Comparison of ENCODE assay signal across 26 mouse cellular contexts in the genomic region with DNA sequence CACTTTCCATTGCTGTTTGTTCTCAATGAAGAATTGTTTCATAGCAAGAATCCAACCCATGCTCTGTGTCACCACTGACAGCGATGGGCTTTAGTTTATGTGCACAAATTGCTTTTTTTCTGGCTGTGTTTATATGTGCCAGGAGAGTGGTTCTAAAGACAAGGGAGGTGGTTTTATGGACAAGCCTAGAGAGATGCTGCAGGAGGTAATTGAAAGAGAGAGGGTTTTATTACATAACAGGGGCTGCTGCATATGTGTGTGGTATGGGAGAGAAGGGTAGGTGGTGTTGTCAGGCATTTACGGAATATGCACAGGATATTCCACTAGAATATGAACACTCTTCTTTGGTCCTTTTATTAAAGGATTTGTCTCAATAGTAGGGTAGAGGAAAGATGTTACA.
A peak's percentile ranks its signal among the peaks of the same experiment; 100 is the strongest.
DNase-seq lines count a peak whose midpoint lies in the region; ATAC-seq and TF ChIP-seq lines count a peak whose summit lies in the region.
"Had no signal": no experiment of that assay in that cellular context is flagged by ENCODE, and none has a peak within 500 bp of the region (broad histone marks: within the 10 kb centered on the region; RNA-seq: fewer than 3 reads in every experiment).

No protein-coding gene starts in this region.

- DNase-seq in hindbrain, embryonic 11.5 days (ENCODE audit: low spot score): no peak
- no peak for DNase-seq in hindbrain, embryonic 10.5 days (ENCODE audit: low spot score)
- no peak for DNase-seq in neural tube, embryonic 10.5 days (ENCODE audit: extremely low spot score, low spot score)
- DNase-seq in cerebellum, postnatal 25 days: no peak
- no peak for DNase-seq in gastrocnemius, adult 2 months
- DNase-seq: adrenal gland, adult 2 months; adrenal gland, postnatal 36 days; B cell, adult 2 months; cerebellum, adult 18-20 months; cerebellum, postnatal 14 days; gastrocnemius, postnatal 10 days; heart, postnatal 10 days; kidney, adult 2 months; kidney, postnatal 36 days; lung, embryonic 14.5 days; lung, postnatal 14 days; right cerebral cortex, postnatal 25 days; thymus, postnatal 14 days had no signal

- no peak overlapping the region for H3K4me2 ChIP-seq in hindbrain, embryonic 11.5 days (replicated peaks; ENCODE audit: low read depth, low read length)
- no peak overlapping the region for H3K4me2 ChIP-seq in neural tube, embryonic 12.5 days (replicated peaks)
- H3K4me2 ChIP-seq in neural tube, embryonic 13.5 days: no peak overlapping the region
- H3K4me2 ChIP-seq: heart, embryonic 13.5 days; intestine, embryonic 15.5 days; limb, embryonic 12.5 days; liver, embryonic 15.5 days; lung, embryonic 14.5 days had no signal

- no peak for ATAC-seq in hindbrain, embryonic 11.5 days (ENCODE audit: low FRiP score)
- peak; percentile 58 for ATAC-seq in neural tube, embryonic 12.5 days (ENCODE audit: low FRiP score, low read depth)
- ATAC-seq in neural tube, embryonic 13.5 days (ENCODE audit: low read depth): peak; percentile 72
- ATAC-seq: intestine, embryonic 15.5 days had no signal

- 83% methylated on average over 2 of the region's 2 CpGs for WGBS in hindbrain, embryonic 11.5 days
- 91% methylated on average over 2 of the region's 2 CpGs for WGBS in hindbrain, embryonic 10.5 days
- WGBS in neural tube, embryonic 12.5 days: 51% methylated on average over 2 of the region's 2 CpGs
- WGBS in neural tube, embryonic 13.5 days: 29% methylated on average over 2 of the region's 2 CpGs

- peak overlapping the region; percentile 30; the same call in 1 of the 2 replicates for H3K27ac ChIP-seq in hindbrain, embryonic 11.5 days (ENCODE audit: low read depth, low read length)
- H3K27ac ChIP-seq in hindbrain, embryonic 10.5 days: no peak overlapping the region
- no peak overlapping the region for H3K27ac ChIP-seq in neural tube, embryonic 12.5 days
- H3K27ac ChIP-seq in neural tube, embryonic 13.5 days (replicated peaks): peak overlapping the region; percentile 82
- H3K27ac ChIP-seq in gastrocnemius, adult 2 months: no peak overlapping the region
- H3K27ac ChIP-seq: heart, embryonic 13.5 days; intestine, embryonic 15.5 days; limb, embryonic 12.5 days; liver, embryonic 15.5 days had no signal

- H3K4me3 ChIP-seq in hindbrain, embryonic 11.5 days (ENCODE audit: low read depth, low read length): no peak overlapping the region
- no peak overlapping the region for H3K4me3 ChIP-seq in hindbrain, embryonic 10.5 days
- no peak overlapping the region for H3K4me3 ChIP-seq in neural tube, embryonic 12.5 days
- no peak overlapping the region for H3K4me3 ChIP-seq in neural tube, embryonic 13.5 days
- H3K4me3 ChIP-seq in gastrocnemius, adult 2 months: no peak overlapping the region
- H3K4me3 ChIP-seq: heart, embryonic 13.5 days; intestine, embryonic 15.5 days; layer of hippocampus, adult 2 months; left cerebral cortex, adult 2 months; limb, embryonic 12.5 days; liver, embryonic 15.5 days had no signal

- H3K27me3 ChIP-seq in hindbrain, embryonic 11.5 days (ENCODE audit: control insufficient read depth, insufficient read depth, low read length): no peaks in the 10 kb centered on the region
- no peaks in the 10 kb centered on the region for H3K27me3 ChIP-seq in hindbrain, embryonic 10.5 days (ENCODE audit: insufficient read depth, poor library complexity, severe bottlenecking)
- no peaks in the 10 kb centered on the region for H3K27me3 ChIP-seq in neural tube, embryonic 12.5 days (replicated peaks)
- no peaks in the 10 kb centered on the region for H3K27me3 ChIP-seq in neural tube, embryonic 13.5 days
- H3K27me3 ChIP-seq: heart, embryonic 13.5 days; intestine, embryonic 15.5 days; limb, embryonic 12.5 days; liver, embryonic 15.5 days had no signal

- no peak for TF ChIP-seq CTCF in gastrocnemius, adult 2 months (IDR thresholded peaks at IDR 0.05)

- H3K9ac ChIP-seq in hindbrain, embryonic 11.5 days (ENCODE audit: low read depth, low read length): no peak overlapping the region
- no peak overlapping the region for H3K9ac ChIP-seq in neural tube, embryonic 12.5 days
- H3K9ac ChIP-seq in neural tube, embryonic 13.5 days: no peak overlapping the region
- H3K9ac ChIP-seq: heart, embryonic 13.5 days; intestine, embryonic 15.5 days; limb, embryonic 12.5 days; liver, embryonic 15.5 days; lung, embryonic 14.5 days had no signal

- H3K4me1 ChIP-seq in hindbrain, embryonic 11.5 days (replicated peaks; ENCODE audit: control insufficient read depth, insufficient read depth, low read length): 0 out of 2 replicates have a peak, but pooled peaks cover 3% of the 10 kb centered on the region
- H3K4me1 ChIP-seq in hindbrain, embryonic 10.5 days (replicated peaks): peaks cover 18% of the 10 kb centered on the region
- H3K4me1 ChIP-seq in neural tube, embryonic 12.5 days: peaks cover 9% of the 10 kb centered on the region
- peaks cover 24% of the 10 kb centered on the region for H3K4me1 ChIP-seq in neural tube, embryonic 13.5 days (replicated peaks)
- H3K4me1 ChIP-seq: heart, embryonic 13.5 days; liver, embryonic 15.5 days had no signal

- H3K36me3 ChIP-seq in hindbrain, embryonic 11.5 days (ENCODE audit: control insufficient read depth, insufficient read depth, low read length): no peaks in the 10 kb centered on the region
- no peaks in the 10 kb centered on the region for H3K36me3 ChIP-seq in hindbrain, embryonic 10.5 days
- H3K36me3 ChIP-seq in neural tube, embryonic 12.5 days: no peaks in the 10 kb centered on the region
- no peaks in the 10 kb centered on the region for H3K36me3 ChIP-seq in neural tube, embryonic 13.5 days
- H3K36me3 ChIP-seq: heart, embryonic 13.5 days; intestine, embryonic 15.5 days; limb, embryonic 12.5 days; liver, embryonic 15.5 days had no signal

- H3K9me3 ChIP-seq in hindbrain, embryonic 11.5 days (ENCODE audit: control insufficient read depth, low read length): no peaks in the 10 kb centered on the region
- no peaks in the 10 kb centered on the region for H3K9me3 ChIP-seq in hindbrain, embryonic 10.5 days
- H3K9me3 ChIP-seq in neural tube, embryonic 12.5 days: no peaks in the 10 kb centered on the region
- H3K9me3 ChIP-seq in neural tube, embryonic 13.5 days: no peaks in the 10 kb centered on the region
- H3K9me3 ChIP-seq: heart, embryonic 13.5 days; intestine, embryonic 15.5 days; limb, embryonic 12.5 days; liver, embryonic 15.5 days had no signal

- intact Hi-C loops in gastrocnemius, adult 2 months (cut with DNase I): no loop called here

Comparison
In these comparisons a context has a peak if more than half of its experiments do, and no peak if none do; other contexts are left out.
1. H3K27ac ChIP-seq: peak in hindbrain, embryonic 11.5 days (single experiment) and neural tube, embryonic 13.5 days (single experiment); none in hindbrain, embryonic 10.5 days (single experiment), neural tube, embryonic 12.5 days (single experiment) and gastrocnemius, adult 2 months (single experiment).